Mouse (Mus musculus) ZHBTc4 (cell line): ENCODE measurements around the gene Klf1.
A peak's percentile ranks its signal among the peaks of the same experiment; 100 is the strongest.

Experiments used
- DNase-seq: peaks from one replicate; pipeline ENCODE4 v3.0.0-alpha.2; 2011; ENCODE audit warnings: low read depth, low spot score

Klf1 gene

DNA sequence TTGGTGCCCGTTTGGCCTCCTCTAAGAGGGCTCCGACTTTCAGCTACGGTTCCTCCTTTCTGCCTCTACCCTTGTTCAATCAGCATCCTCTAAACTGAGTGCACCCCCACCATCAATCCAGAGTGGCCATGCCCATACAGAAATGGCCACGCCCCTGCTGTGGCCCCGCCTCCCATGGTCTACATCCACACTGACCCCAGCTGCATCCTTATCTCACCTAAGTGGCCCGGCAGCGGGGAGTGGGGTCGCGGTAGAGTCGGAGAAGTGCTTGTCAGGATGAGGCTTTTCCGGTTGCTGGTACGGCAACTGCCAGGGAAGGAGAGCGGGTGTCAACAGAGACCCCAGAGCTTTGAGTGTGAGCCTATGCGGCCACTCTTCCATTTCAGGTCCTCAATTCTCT is 33.8 kb downstream of the Klf1 start:
- no peak for DNase-seq

- DNase-seq: no peak
Measured at GRCm38 (mm10) chr8:84936041-84936961, 34.6 kb downstream of the Klf1 start.

DNA sequence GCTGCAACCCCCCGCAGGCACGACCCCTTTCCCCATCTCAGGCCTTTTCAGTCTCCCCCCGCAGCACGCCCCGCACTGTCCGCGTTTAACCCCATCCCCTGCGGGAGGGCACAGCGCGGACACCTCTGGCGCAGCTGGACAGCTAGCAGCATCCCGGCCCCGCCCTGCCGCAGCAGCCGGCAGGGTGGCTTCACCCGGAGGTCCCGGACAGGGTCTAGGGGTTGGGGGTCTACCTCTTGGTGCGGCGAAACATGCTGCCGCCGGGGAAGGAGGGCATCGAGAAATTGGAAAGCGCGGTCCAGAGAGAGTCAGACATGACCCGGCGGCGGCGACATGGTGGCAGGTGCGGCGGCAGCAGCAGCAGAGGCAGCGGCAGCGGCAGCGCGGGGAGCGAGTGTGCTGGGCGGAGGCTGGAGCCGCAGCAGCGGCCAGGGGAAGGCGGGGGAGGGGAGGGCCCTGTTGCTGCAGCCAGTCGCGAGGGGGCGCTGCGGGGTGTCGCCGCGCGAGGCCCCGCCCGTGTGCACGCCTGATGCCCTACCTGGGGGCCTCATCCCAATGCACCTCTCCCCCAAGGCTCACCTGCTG is 35.3 kb downstream of the Klf1 start, which contains the start of gene Mast1:
Gene Mast1, minus strand, starts transcription at position 398 of the 585 bp plus-strand sequence.
- DNase-seq: peak; percentile 88

GRCm38 (mm10) chr8:84937620-84938485 is 36.1 kb downstream of the Klf1 start:
- no peak for DNase-seq

- DNase-seq: no peak
Measured at GRCm38 (mm10) chr8:84943699-84944098, 42.0 kb downstream of the Klf1 start.

DNA sequence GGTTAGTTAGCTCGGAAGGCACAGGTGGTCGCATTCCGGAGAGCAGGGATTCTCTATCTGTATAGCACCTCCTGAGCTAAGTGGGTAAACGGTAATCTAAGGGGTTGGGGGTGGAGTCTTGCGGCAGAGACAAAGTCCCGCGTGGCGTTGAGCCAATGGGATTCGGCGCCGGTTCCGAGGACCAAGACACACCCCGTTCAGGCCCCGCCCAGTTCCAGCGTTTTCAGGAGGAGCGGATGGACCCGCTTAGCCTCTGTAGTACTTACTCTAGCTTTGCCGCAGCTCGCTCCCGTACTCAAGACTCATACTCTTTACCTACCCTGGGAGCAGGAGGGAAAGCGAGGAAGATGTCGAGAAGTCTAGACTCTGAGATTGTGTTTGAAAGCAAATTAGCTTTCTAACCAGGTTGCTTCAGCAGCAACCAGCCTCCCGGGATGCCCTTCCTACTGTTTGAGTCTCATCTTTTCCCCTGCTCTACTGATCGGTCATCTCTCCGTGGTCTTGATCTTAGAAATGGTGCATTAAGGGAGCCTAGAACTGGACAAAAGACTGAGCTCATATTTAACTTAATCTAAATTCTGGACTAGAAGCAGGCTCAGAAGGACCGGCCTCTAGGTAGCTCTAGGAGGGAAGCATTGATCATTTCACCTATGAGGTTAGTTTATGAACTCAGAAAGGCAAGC is 42.9 kb downstream of the Klf1 start:
- peak; percentile 93 for DNase-seq

GRCm38 (mm10) chr8:84945235-84945632 is 43.5 kb downstream of the Klf1 start:
- no peak for DNase-seq

DNA sequence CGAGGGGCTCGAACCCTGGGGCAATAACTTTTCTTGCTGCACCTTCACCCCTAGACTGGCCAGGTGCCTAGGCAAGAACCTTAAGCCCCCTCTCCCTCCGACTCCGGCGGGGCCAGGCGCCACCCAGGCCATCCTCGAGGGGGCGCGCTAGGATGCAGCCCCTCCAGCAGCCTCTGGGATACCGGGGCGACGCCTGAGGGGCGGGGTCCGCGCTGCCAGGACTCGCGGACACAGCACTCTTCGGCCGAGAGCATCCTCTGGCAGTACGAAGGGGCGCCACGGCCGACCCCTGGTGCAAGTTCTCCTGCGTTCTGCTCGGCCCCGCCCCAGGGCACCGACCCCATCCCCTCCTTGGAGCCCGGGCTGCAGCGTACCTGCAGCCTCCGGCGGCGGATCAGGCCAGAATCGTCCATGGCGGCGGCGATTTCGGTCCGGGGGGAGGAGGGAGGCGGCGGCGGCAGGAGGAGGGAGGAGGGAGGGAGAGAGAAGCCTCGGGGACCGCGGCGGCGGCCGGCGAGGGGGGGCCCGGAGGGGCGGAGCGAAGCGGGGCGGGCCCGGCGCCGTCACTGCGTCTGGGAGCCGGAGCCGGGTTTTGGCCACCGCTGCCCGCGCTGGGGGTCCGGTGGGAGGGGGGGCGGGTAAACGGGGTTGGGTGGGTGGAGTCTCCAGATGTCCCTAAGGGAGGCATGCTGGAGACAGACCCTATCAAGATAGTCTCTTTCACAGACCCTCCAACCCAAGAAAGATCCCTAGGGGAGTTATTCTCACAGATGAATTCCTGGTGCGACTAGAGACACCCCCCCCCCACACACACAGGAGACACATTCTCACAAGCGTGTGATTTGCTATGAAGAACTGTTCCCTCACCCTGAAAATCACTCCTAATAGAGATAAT is 44.2 kb downstream of the Klf1 start:
- peak; percentile 79 for DNase-seq

DNA sequence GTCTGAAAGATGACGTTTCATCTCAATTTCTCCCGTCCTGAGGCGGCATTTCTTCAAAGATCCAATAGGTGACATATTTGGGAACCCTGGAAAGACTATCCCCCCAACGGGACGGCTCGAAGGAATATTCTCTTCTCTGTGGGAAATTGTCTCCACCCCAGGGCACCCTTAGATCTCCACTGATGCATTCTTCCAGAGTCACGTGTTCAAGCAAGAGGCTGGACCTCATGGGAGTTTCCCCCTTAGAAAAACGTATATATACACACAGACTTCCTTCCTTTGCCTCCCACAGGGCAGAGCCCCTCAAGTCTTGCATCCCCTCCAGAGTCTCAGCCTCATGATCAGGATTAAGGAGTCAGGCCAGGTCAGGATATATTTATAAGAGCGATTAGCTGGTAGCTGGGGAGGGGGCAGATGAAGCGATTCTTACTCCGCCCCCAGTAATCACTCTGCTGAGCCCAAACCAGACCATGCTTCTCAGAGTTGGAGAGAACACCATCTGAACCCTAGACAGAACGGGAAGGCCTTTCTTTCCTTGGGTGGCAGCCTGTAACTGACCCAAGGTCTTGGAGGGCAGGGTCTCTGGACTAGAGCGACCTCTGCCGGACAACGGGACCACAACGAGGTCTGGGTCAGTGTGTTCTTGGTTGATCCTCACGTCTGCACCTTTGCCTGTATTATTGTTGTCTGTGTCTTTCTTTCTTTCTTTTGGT is 45.0 kb downstream of the Klf1 start, which contains the start of gene Rtbdn:
Gene Rtbdn, plus strand, starts transcription at position 464 of the 713 bp plus-strand sequence.
- no peak for DNase-seq

DNA sequence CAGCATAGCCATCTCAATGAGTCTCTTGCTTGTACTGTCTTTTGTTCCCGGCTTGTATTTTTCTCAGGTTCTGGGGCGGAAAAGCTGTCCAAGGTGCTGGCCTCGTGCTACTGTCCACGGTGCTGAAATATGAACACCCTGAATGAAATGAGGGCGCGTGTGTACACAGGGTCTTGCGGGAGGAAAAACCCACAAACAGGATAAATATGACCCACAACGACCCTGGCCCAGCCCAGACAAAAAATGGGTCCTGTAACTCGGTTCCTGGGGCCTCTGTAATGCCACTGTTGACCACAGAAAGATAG is 45.5 kb downstream of the Klf1 start:
- DNase-seq: peak; percentile 57

DNA sequence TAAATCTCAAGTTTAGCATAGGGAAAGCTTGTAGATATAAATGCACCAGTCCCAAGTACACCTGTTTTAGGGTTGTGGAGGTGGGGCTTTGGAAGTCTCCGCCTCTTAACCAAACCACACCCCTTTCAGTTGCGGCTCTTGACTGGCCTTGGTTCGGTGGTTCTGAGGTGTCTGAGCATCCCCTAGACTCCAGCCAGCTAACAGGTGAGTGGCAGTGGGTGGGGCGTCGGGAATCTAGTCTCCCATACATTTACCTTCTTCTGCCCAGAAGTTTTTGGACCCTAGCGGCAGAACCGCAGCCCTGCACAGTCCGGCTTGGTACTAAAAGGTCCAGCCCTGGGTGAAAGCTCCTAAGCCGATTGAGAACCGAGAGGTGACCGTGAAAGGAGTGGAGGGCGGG is 48.0 kb downstream of the Klf1 start:
- peak; percentile 47 for DNase-seq

DNA sequence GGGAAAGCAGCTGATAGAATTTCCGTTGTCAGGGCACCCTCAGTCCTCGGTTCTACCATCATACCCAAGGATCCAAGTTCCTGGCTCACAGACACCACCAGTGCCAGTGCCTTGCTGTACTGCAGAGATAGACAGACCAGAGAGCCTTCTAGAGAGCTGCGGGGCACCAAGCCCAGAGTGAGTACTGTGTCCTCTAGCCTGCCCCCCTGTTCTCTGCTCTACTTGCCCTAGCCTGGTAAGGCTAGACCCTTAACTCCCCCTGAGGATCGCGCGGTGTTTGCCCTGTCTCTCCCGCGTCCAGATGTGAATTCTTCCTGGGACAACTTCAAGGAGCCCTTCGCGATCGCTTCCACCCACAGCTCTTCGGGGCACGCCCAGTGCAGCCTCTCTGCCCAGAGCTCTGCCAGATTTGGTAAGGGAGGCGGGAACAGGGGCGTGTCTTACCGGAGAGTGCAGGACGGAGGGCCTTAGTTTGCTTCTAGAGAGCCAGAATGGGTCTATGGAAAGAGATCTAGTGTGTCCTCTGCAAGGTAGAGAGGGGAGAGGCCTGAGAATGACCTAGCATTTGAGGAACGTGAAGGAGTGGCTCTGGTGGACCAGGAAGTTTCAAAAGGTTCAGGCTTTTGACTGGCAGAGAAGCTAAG is 51.0 kb downstream of the Klf1 start:
- DNase-seq: peak; percentile 93
